Mouse (Mus musculus) right cerebral cortex, postnatal 4 days (tissue): ENCODE results near the gene Pou2f3.

ENCODE experiments used
- DNase-seq: peaks from one replicate; pipeline ENCODE4 v3.0.0-alpha.2; 2022

The Pou2f3 gene

DNA sequence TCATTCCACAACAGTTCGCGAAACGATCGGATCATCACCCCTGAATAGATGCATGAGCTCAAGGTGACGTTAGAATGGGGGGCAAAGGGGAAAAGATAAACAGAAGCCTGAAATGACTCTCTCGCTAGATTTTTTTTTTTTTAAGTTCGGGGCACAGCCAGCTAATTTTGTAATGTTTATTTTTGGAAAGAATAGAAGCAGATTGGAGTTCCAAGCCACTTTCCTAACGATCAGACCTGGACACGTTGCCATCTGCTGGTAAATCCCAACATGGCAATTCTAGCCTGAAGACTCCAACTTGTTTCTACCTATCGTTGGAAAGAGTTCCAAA is 103.0 kb downstream of the Pou2f3 start, which contains the start of gene Arhgef12:
Gene Arhgef12, minus strand, starts transcription at position 53 of the 331 bp plus-strand sequence.
- DNase-seq = no peak

- DNase-seq = no peak
Measured at GRCm38 (mm10) chr9:43106426-43107186, 103.6 kb downstream of the Pou2f3 start.

GRCm38 (mm10) chr9:43105664-43106361 is 104.4 kb downstream of the Pou2f3 start:
- peak; percentile 94 for DNase-seq

DNA sequence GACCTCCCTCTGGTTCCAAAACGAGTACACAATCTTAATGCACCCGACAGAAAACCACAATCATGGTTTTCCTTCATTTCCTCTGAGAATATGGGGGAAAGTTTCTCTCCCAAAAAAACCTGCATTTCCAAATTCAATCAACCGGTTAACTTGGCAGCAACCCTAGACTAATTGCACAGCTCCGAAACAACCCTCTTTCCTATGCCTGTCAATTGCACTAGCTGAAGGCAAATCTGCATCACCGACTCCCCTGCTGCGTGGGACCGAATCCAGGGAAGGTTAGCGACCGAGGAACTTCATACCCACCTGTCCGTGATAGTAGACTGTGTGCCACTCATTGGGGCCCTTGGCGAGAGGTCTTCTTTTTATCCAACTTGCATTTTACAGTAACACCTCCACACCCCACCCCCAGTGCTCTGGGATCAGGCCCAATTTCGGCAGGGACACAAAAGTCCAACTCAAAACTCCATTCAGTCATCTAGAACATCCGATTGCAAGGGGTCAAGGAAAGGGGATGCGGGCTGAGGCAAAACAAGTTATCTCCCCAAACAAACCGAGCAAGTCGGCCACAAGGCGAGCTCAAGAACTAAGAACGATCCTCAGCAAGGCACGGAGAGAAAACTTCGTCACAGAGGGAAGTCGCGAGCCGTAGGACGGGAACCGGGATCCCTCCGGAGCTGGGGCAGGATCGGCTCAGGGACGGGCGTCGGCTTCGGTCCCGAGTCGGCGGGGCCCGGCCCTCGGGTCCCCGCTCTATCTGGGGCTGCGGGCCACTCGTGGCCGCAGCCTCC is 105.1 kb downstream of the Pou2f3 start:
- peak; percentile 28 for DNase-seq

- no peak for DNase-seq
Measured at GRCm38 (mm10) chr9:43104526-43104872, 105.7 kb downstream of the Pou2f3 start.

GRCm38 (mm10) chr9:43103675-43104299 is 106.4 kb downstream of the Pou2f3 start:
- DNase-seq = no peak

DNA sequence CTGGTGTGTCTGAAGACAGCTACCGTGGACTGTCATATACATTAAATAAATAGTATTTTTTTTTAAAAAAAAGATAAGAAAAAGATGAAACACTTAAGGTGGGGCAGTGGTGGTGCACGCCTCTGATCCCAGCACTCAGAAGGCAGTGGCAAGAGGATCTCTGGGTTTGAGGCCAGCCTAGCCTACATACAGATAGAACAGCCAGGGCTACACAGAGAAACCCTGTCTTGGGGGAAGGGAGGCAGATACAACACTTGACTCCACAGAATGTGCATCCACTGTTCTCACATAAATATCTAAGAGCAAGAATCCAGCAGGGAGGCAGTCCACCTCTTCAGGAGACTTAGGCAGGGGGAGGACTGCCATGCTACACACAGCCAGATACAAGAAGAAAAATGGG is 107.2 kb downstream of the Pou2f3 start:
- no peak for DNase-seq

DNA sequence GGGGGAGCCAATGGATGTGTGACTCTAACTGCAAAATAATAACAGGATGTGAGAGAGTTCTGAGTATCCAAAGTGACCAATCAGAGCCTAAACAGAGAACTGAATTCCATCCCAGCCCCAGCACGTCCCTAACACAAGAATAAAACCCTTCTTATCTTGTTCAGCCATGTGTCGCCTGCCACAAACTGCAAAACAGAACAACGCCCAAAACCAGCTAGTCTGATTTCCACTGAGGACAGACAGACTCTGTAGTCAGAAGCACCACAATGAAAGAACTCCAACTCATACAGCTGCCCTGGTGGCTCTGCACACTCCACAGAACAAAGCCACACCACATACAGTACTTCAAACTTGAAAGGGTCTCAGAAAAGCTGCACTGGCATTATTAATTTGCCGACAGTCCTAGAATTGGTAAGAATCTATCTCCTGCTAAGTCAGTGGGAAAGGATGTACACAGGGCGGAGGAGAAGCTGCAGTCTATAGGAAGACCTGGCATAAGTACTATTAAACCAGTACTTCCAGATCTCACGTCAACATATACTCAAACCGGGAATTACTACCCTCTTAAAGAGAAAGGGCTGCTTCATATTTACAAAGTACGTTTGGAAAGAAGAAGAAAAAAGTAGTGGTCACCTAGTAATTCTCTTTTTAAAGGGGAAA is 108.1 kb downstream of the Pou2f3 start:
- DNase-seq = no peak

- DNase-seq = no peak
Measured at GRCm38 (mm10) chr9:43098922-43099321, 111.2 kb downstream of the Pou2f3 start.

GRCm38 (mm10) chr9:43097801-43098557 is 112.2 kb downstream of the Pou2f3 start:
- DNase-seq = no peak

DNA sequence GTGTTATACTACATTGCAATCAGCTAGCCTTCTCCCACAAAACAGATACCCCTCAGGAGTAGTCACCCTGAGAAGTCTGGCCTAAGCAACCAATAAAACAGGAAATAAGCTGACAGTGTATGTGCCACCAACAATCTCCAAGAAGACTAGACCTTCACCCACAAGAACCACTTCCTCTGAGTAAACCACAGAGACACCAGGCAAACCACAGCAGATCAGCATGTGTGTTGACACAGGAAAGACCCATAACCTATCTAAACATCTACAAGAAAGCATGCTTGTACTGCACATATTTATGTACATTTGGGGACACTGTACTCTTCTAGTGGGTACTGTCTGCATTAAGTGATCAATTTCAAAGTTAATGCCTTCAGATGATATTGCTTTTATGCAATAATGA is 113.8 kb downstream of the Pou2f3 start:
- no peak for DNase-seq

DNA sequence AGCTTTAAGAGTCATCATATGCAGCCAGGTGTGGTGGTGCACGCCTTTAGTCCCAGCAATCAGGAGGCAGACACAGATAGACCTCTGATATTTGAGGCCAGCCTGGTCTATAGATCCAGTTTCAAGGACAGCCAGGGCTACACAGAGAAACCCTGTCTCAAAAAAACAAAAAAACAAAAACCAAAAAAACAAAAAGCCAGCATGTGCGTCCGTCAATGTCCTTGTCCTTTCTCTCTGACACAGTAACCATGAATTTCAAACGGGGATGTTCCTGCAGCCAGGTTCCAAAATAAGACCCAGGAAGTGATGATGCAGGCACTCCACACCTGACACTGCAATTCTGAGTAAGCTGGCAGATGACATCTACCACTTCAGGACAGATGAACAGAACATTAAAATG is 115.3 kb downstream of the Pou2f3 start:
- no peak for DNase-seq

- DNase-seq = no peak
Measured at GRCm38 (mm10) chr9:43093803-43094202, 116.4 kb downstream of the Pou2f3 start.

DNA sequence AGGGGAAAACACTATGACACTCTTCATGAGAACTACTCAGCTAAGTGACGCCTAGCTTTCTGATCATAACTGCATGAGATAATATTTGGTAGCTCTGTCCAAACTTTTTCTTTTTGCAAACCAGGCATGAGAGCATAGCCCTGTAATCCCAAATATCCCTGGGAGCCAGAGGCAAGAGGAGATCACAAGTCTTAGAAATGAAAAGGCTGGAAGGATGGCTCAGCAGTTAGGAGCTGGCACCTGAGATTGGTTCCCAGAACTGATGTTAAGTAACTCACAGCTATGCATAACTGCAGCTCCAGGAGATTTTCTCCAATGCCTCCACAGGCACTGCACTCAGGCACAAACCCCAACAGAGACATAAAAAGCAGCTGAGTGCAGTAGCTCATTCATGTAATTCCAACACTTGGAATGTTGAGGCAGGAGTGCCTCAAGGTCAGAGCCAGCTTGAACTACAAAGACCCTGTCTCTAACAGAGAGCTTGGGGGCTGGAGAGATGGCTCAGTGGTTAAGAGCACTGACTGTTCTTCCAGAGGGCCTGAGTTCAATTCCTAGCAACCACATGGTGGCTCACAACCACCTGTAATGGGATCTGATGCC is 124.4 kb downstream of the Pou2f3 start:
- DNase-seq = no peak

GRCm38 (mm10) chr9:43084496-43085362 is 125.4 kb downstream of the Pou2f3 start:
- no peak for DNase-seq

- no peak for DNase-seq
Measured at GRCm38 (mm10) chr9:43083441-43084055, 126.6 kb downstream of the Pou2f3 start.

DNA sequence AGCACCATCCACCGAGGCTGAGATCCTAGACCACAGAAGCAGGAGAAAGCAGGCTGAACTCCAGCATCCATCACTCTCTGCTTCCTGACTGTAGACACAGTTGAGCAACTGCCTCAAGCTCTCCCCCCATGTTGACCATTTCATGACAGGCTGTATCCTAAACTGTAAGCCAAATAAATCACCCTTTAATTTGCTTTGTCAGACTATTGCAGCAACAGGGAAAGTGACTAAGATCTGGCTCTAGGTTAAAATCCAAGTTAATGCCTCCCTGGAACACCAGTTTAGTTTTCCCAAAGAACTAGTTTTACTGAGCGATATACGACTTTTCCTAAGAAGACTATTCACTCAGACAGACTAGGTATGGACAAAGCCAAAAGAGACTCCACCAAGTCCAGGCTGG is 131.5 kb downstream of the Pou2f3 start:
- no peak for DNase-seq

GRCm38 (mm10) chr9:43076163-43076562 is 134.0 kb downstream of the Pou2f3 start:
- no peak for DNase-seq

DNA sequence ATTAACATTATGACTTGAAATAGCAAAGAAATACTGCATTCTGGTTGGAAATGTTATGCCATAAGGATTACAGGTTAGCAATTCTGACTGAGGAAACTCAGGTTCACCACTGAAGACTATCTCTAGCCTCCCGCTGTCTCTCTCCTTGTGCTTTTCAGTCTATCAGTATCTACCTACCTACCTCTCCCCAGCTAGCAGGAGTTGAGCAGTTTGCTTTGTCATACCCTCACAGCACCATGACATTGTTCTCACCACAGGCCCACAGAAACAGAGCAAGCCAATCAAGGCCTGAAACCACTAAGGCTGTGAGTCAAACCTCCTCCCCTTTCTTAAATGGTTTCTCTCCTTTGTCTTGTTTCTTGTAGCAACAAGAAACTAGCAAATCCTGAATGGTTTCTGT is 135.6 kb downstream of the Pou2f3 start:
- DNase-seq = no peak
